Mouse (Mus musculus) R1 (cell line): ENCODE results near the gene Vegfa.
A peak's percentile ranks its signal among the peaks of the same experiment; 100 is the strongest.

ENCODE experiments used
- DNase-seq: peaks from one replicate; pipeline ENCODE4 v3.0.0-alpha.2; 2018; ENCODE audit warnings: low read depth, low spot score

The Vegfa gene

GRCm38 (mm10) chr17:46032257-46032991 is at the start of gene Vegfa:
Vegfa (minus strand) TSS chr17:46032369.
- DNase-seq, result peak; percentile 92

GRCm38 (mm10) chr17:46081657-46082056 is 49.5 kb upstream of the Vegfa start:
- DNase-seq, result no peak

GRCm38 (mm10) chr17:46081042-46081441 is 48.9 kb upstream of the Vegfa start:
- DNase-seq, result no peak

GRCm38 (mm10) chr17:46080388-46080787 is 48.2 kb upstream of the Vegfa start:
- DNase-seq, result peak; percentile 59

GRCm38 (mm10) chr17:46079037-46079436 is 46.9 kb upstream of the Vegfa start:
- DNase-seq, result no peak

GRCm38 (mm10) chr17:46077921-46078534 is 45.9 kb upstream of the Vegfa start:
- no peak for DNase-seq

- no peak for DNase-seq
These were observed 44.0 kb upstream of the Vegfa start for GRCm38 (mm10) chr17:46076260-46076551.

GRCm38 (mm10) chr17:46075551-46076259 is 43.5 kb upstream of the Vegfa start:
- DNase-seq, result no peak

- DNase-seq, result peak; percentile 33
These were observed 42.9 kb upstream of the Vegfa start for GRCm38 (mm10) chr17:46075116-46075485.

- no peak for DNase-seq
These were observed 42.4 kb upstream of the Vegfa start for GRCm38 (mm10) chr17:46074398-46075115.

GRCm38 (mm10) chr17:46073730-46074301 is 41.6 kb upstream of the Vegfa start:
- peak; percentile 83 for DNase-seq

GRCm38 (mm10) chr17:46071531-46071930 is 39.4 kb upstream of the Vegfa start:
- DNase-seq, result no peak

GRCm38 (mm10) chr17:46070046-46070445 is 37.9 kb upstream of the Vegfa start:
- DNase-seq, result no peak

GRCm38 (mm10) chr17:46063974-46064312 is 31.8 kb upstream of the Vegfa start:
- DNase-seq, result no peak

- no peak for DNase-seq
These were observed 31.3 kb upstream of the Vegfa start for GRCm38 (mm10) chr17:46063283-46063973.

- no peak for DNase-seq
These were observed 28.1 kb upstream of the Vegfa start for GRCm38 (mm10) chr17:46060253-46060652.

- DNase-seq, result no peak
These were observed 27.2 kb upstream of the Vegfa start for GRCm38 (mm10) chr17:46059226-46059825.

GRCm38 (mm10) chr17:46056288-46056687 is 24.1 kb upstream of the Vegfa start:
- DNase-seq, result no peak

GRCm38 (mm10) chr17:46055736-46056135 is 23.6 kb upstream of the Vegfa start:
- DNase-seq, result no peak

GRCm38 (mm10) chr17:46053291-46053842 is 21.2 kb upstream of the Vegfa start:
- DNase-seq, result no peak

- no peak for DNase-seq
These were observed 20.0 kb upstream of the Vegfa start for GRCm38 (mm10) chr17:46052146-46052545.
